Mouse (Mus musculus): ENCODE results near the gene Smyd3. TPM values are rescaled to one million over a fixed set of nuclear protein-coding genes. Genes with fewer than 3 reads are reported as not detected.
A peak's percentile ranks its signal among the peaks of the same experiment; 100 is the strongest.

The Smyd3 gene
- polyA plus RNA-seq, 1 experiment from 2014 or later, result 20.7 TPM

- no peaks in the 10 kb centered on the region for H3K27me3 ChIP-seq (replicated peaks; ENCODE audit: low read depth, poor library complexity, severe bottlenecking)
- 83% methylated on average over 10 of the region's 10 CpGs for WGBS
- H3K9me3 ChIP-seq, result peaks cover 4% of the 10 kb centered on the region; the same call in 1 of the 2 replicates
- DNase-seq (ENCODE audit: low spot score), result no peak
- H3K36me3 ChIP-seq (replicated peaks), result no peaks in the 10 kb centered on the region
- no peak overlapping the region for H3K4me3 ChIP-seq
- H3K27ac ChIP-seq (replicated peaks), result no peak overlapping the region; the same call in 1 of the 2 replicates
- H3K4me1 ChIP-seq, result peaks cover 17% of the 10 kb centered on the region
These were observed 400.8 kb downstream of the Smyd3 start for GRCm38 (mm10) chr1:179116729-179117663.

- 0 out of 2 replicates have a peak, but pooled peaks cover 8% of the 10 kb centered on the region for H3K4me1 ChIP-seq
- 91% methylated on average over 7 of the region's 7 CpGs for WGBS
- DNase-seq (ENCODE audit: low spot score), result no peak
These were observed 402.9 kb downstream of the Smyd3 start for GRCm38 (mm10) chr1:179114833-179115495.

DNA sequence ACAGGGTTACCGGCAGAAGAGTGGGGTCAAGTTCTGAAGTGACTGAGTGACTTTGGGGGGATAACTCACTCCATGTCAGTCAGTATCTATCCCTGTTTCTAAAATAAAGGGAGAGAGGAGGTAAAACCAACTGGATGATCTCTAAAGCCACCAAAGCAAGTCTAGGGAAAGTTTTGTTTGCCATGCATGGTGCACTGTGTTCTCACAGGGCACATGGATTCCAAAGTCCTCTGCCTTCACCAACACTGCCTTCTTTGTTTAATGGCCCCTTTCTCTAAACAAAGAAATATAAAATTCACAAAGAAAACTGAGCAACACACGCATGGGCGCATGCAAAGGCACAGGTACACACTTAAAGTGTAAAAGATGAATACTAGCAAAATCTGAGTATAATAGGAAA lies 403.5 kb downstream of the Smyd3 start:
- Histone ChIP-seq H3K4me3 (no peak overlapping the region), H3K4me1 (0 out of 2 replicates have a peak, but pooled peaks cover 8% of the 10 kb centered on the region), H3K27ac (replicated peaks) (no peak overlapping the region), H3K9me3 (peaks cover 4% of the 10 kb centered on the region; the same call in 1 of the 2 replicates), H3K36me3 (replicated peaks) (no peaks in the 10 kb centered on the region), H3K27me3 (replicated peaks; ENCODE audit: low read depth, poor library complexity, severe bottlenecking) (no peaks in the 10 kb centered on the region; the same call in 1 of the 2 replicates)
- WGBS, result 94% methylated on average over 3 of the region's 3 CpGs
- DNase-seq (ENCODE audit: low spot score), result no peak

More at GRCm38 (mm10) chr1:179114833-179115495, 402.9 kb downstream of the Smyd3 start:
- Histone ChIP-seq H3K27me3 (replicated peaks; ENCODE audit: low read depth, poor library complexity, severe bottlenecking) (no peaks in the 10 kb centered on the region), H3K27ac (replicated peaks) (no peak overlapping the region; the same call in 1 of the 2 replicates), H3K9me3 (peaks cover 4% of the 10 kb centered on the region; the same call in 1 of the 2 replicates), H3K4me3 (no peak overlapping the region), H3K36me3 (replicated peaks) (no peaks in the 10 kb centered on the region)

- peak overlapping the region; percentile 69 for H3K27ac ChIP-seq (replicated peaks)
- peaks cover 14% of the 10 kb centered on the region; the same call in 1 of the 2 replicates for H3K27me3 ChIP-seq (replicated peaks; ENCODE audit: low read depth, poor library complexity, severe bottlenecking)
- 39% methylated on average over 7 of the region's 7 CpGs for WGBS
- peaks cover under 1% of the 10 kb centered on the region; the same call in 1 of the 2 replicates for H3K9me3 ChIP-seq
- no peaks in the 10 kb centered on the region for H3K36me3 ChIP-seq (replicated peaks)
- DNase-seq (ENCODE audit: low spot score), result no peak
- H3K4me3 ChIP-seq, result no peak overlapping the region
- peaks cover 37% of the 10 kb centered on the region for H3K4me1 ChIP-seq
These were observed 409.1 kb downstream of the Smyd3 start for GRCm38 (mm10) chr1:179108759-179109158.

- Histone ChIP-seq H3K27ac (replicated peaks) (peak overlapping the region; percentile 69), H3K4me1 (peaks cover 40% of the 10 kb centered on the region), H3K36me3 (replicated peaks) (no peaks in the 10 kb centered on the region), H3K27me3 (replicated peaks; ENCODE audit: low read depth, poor library complexity, severe bottlenecking) (peaks cover 19% of the 10 kb centered on the region; the same call in 1 of the 2 replicates), H3K4me3 (no peak overlapping the region), H3K9me3 (no peaks in the 10 kb centered on the region)
- WGBS, result 33% methylated on average over 16 of the region's 16 CpGs
- DNase-seq (ENCODE audit: low spot score), result no peak
These were observed 409.8 kb downstream of the Smyd3 start for GRCm38 (mm10) chr1:179107761-179108694.

- WGBS, result 60% methylated on average over 7 of the region's 7 CpGs
- H3K4me3 ChIP-seq, result no peak overlapping the region
- peaks cover 40% of the 10 kb centered on the region for H3K4me1 ChIP-seq
- H3K36me3 ChIP-seq (replicated peaks), result no peaks in the 10 kb centered on the region
- H3K27me3 ChIP-seq (replicated peaks; ENCODE audit: low read depth, poor library complexity, severe bottlenecking), result peaks cover 19% of the 10 kb centered on the region; the same call in 1 of the 2 replicates
- H3K9me3 ChIP-seq, result no peaks in the 10 kb centered on the region
- H3K27ac ChIP-seq (replicated peaks), result peak overlapping the region; percentile 69
- DNase-seq (ENCODE audit: low spot score), result no peak
These were observed 410.6 kb downstream of the Smyd3 start for GRCm38 (mm10) chr1:179107211-179107610.

DNA sequence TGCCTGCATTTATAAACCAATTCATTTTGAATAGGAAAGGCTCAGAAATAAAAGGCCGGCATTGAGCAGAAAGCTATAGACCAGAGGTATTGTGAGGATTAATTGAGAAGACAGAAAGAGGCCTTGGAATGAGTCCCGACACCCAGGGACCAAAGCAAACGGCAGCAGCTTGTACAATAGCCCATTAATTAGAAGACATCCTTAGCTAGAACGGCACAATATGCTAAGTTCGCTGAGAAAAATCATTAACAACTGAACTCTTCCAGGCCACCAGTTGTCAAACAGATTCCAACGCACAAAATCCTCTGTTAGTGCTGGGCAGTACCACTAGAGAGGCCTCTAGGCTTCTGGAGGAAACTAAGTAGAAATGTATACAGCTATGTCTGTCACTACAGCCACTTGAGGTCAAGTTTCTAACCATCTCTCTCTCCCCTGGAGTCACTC lies 411.1 kb downstream of the Smyd3 start:
- Histone ChIP-seq H3K27ac (replicated peaks) (no peak overlapping the region; the same call in 1 of the 2 replicates), H3K4me3 (no peak overlapping the region), H3K36me3 (replicated peaks) (no peaks in the 10 kb centered on the region), H3K9me3 (no peaks in the 10 kb centered on the region), H3K4me1 (peaks cover 40% of the 10 kb centered on the region), H3K27me3 (replicated peaks; ENCODE audit: low read depth, poor library complexity, severe bottlenecking) (peaks cover 19% of the 10 kb centered on the region; the same call in 1 of the 2 replicates)
- WGBS, result 65% methylated on average over 6 of the region's 6 CpGs
- no peak for DNase-seq (ENCODE audit: low spot score)

DNA sequence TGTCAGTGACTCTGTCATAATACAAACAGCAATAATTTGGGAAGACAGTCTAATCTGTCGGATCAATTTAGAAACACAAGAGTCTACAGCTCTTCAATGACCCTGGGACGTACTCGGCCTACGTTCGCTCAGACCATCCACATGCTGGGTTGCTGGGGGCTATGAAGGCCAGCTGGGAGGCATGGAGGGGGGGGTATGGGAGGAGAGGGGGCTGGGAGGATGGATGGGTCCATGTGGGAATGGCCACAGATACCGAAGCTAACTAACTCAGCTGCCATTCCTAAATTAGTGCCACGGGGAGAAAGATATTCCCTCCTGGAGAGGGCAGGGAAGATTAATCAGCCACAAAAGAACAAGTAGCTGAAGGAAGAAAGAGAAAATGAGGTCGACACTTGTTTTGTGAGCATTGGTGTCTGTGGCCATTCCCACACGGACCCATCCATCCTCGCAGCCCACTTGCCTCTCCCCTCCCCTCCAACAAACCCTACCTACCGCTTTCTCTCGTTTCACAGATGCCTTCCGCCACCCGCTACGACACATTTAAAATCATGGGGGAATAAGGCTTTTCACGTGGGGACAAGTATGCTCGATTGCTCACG lies 411.6 kb downstream of the Smyd3 start:
- H3K4me3 ChIP-seq, result no peak overlapping the region
- DNase-seq (ENCODE audit: low spot score), result no peak

DNA sequence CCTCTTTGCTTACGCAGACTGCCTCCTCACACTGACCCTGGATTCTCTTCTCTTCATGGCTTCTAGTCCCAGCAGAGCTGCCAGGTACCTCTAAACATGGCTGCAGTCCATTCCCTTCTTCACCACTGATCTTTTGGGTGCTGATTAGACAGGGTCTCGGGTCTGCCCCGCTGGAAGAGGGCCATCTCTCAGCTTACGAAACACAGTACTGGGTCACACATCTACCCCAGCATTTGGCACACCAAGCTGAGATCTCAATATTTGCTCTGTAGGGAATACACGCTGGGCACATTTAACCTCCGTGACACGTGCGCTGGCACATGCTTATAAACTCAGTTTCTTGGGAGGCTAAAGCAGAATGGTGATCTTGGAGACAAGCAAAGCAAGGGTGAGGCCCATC lies 413.4 kb downstream of the Smyd3 start:
- Histone ChIP-seq H3K36me3 (replicated peaks) (no peaks in the 10 kb centered on the region), H3K4me1 (peaks cover 48% of the 10 kb centered on the region), H3K27me3 (replicated peaks; ENCODE audit: low read depth, poor library complexity, severe bottlenecking) (peaks cover 19% of the 10 kb centered on the region; the same call in 1 of the 2 replicates), H3K9me3 (no peaks in the 10 kb centered on the region), H3K27ac (replicated peaks) (peak overlapping the region; percentile 54; the same call in 1 of the 2 replicates), H3K4me3 (no peak overlapping the region)
- 95% methylated on average over 8 of the region's 8 CpGs for WGBS
- DNase-seq (ENCODE audit: low spot score), result no peak

More for the DNA sequence above, 411.6 kb downstream of the Smyd3 start:
- H3K27me3 ChIP-seq (replicated peaks; ENCODE audit: low read depth, poor library complexity, severe bottlenecking), result peaks cover 19% of the 10 kb centered on the region; the same call in 1 of the 2 replicates
- WGBS, result 75% methylated on average over 18 of the region's 18 CpGs
- H3K9me3 ChIP-seq, result no peaks in the 10 kb centered on the region
- H3K36me3 ChIP-seq (replicated peaks), result no peaks in the 10 kb centered on the region
- H3K27ac ChIP-seq (replicated peaks), result no peak overlapping the region; the same call in 1 of the 2 replicates
- peaks cover 40% of the 10 kb centered on the region for H3K4me1 ChIP-seq

- DNase-seq (ENCODE audit: low spot score), result peak; percentile 57
- Histone ChIP-seq H3K27ac (replicated peaks) (peak overlapping the region; percentile 80), H3K4me1 (peaks cover 58% of the 10 kb centered on the region), H3K27me3 (replicated peaks; ENCODE audit: low read depth, poor library complexity, severe bottlenecking) (no peaks in the 10 kb centered on the region), H3K9me3 (no peaks in the 10 kb centered on the region), H3K4me3 (no peak overlapping the region), H3K36me3 (replicated peaks) (no peaks in the 10 kb centered on the region)
- WGBS, result 52% methylated on average over 8 of the region's 8 CpGs
These were observed 420.8 kb downstream of the Smyd3 start for GRCm38 (mm10) chr1:179096993-179097392.

GRCm38 (mm10) chr1:179096323-179096722 lies 421.5 kb downstream of the Smyd3 start:
- H3K27me3 ChIP-seq (replicated peaks; ENCODE audit: low read depth, poor library complexity, severe bottlenecking), result no peaks in the 10 kb centered on the region
- 51% methylated on average over 5 of the region's 5 CpGs for WGBS
- no peak for DNase-seq (ENCODE audit: low spot score)
- no peaks in the 10 kb centered on the region for H3K9me3 ChIP-seq
- H3K4me3 ChIP-seq, result no peak overlapping the region
- no peaks in the 10 kb centered on the region for H3K36me3 ChIP-seq (replicated peaks)
- peak overlapping the region; percentile 80 for H3K27ac ChIP-seq (replicated peaks)
- H3K4me1 ChIP-seq, result peaks cover 58% of the 10 kb centered on the region

All from embryonic facial prominence, embryonic 10.5 days (tissue).